Mouse (Mus musculus) stomach, embryonic 14.5 days (tissue): ENCODE results near the gene E2f2. TPM values are rescaled to one million over a fixed set of nuclear protein-coding genes. Genes with fewer than 3 reads are reported as not detected.
A peak's percentile ranks its signal among the peaks of the same experiment; 100 is the strongest.

Experiments used
- ATAC-seq: fragments of 200-750 bp; cut with Nextera tagmentation; 2 replicates; pipeline ENCODE4 v1.8.0; 2017; ENCODE audit warnings: low read depth, moderate TSS enrichment; ENCODE audit not compliant: insufficient number of reproducible peaks, insufficient read depth, low FRiP score
- H3K27ac ChIP-seq: fragments of 300-500 bp; sonication (generic); 2 replicates; pipeline ENCODE4 v1.5.1; 2014; ENCODE audit warnings: mild to moderate bottlenecking, low read length, moderate library complexity, mixed read lengths
- H3K27me3 ChIP-seq: fragments of 300-500 bp; sonication (generic); 2 replicates; pipeline ENCODE4 v1.6.1; 2014; ENCODE audit warnings: low read length, control low read depth, mixed read lengths; ENCODE audit not compliant: control insufficient read depth, insufficient read depth
- H3K36me3 ChIP-seq: fragments of 300-500 bp; sonication (generic); 2 replicates; pipeline ENCODE4 v1.6.1; 2014; ENCODE audit warnings: mild to moderate bottlenecking, control low read depth, low read length, moderate library complexity, mixed read lengths; ENCODE audit not compliant: control insufficient read depth, insufficient read depth
- H3K4me1 ChIP-seq: fragments of 300-500 bp; sonication (generic); 2 replicates; pipeline ENCODE4 v1.6.1; 2014; ENCODE audit warnings: low read length, control low read depth, mixed read lengths; ENCODE audit not compliant: control insufficient read depth, insufficient read depth
- H3K4me2 ChIP-seq: fragments of 300-500 bp; sonication (generic); replicated peaks from 2 replicates; pipeline ENCODE4 v1.6.1; 2014; ENCODE audit warnings: low read depth, low read length, control low read depth
- H3K4me3 ChIP-seq: fragments of 300-500 bp; sonication (generic); 2 replicates; pipeline ENCODE4 v1.5.1; 2014; ENCODE audit warnings: low read depth, low read length, control low read depth
- H3K9ac ChIP-seq: fragments of 300-500 bp; sonication (generic); replicated peaks from 2 replicates; pipeline ENCODE4 v1.6.1; 2014; ENCODE audit warnings: low read depth, mild to moderate bottlenecking, control low read depth, low read length, moderate library complexity, mixed read lengths
- H3K9me3 ChIP-seq: fragments of 300-500 bp; sonication (generic); 2 replicates; pipeline ENCODE4 v1.6.1; 2016; ENCODE audit warnings: low read depth, low read length, control low read depth; ENCODE audit not compliant: control insufficient read depth
- WGBS: fragments of 180-500 bp; shearing (Covaris S2); extraction: QIAGEN DNeasy Blood & Tissue Kit; methylation state at CpG from one replicate; pipeline ENCODE4 v1.1.7; 2014; 5-methylcytosine and 5-hydroxymethylcytosine counted together
- polyA plus RNA-seq: library from polyadenylated mRNA; unstranded; fragments of >200 nt; fragmentation: Nextera tagmentation; extraction: Ambion mirVana; gene quantifications from 2 replicates; pipeline ENCODE4 v1.2.1, GENCODE M21; 2014

The E2f2 gene
- polyA plus RNA-seq, 1 experiment from 2014 or later: 3.5 TPM

GRCm38 (mm10) chr4:136174216-136175193 is 2.3 kb downstream of the E2f2 start:
- peak; percentile 56; the same call in 1 of the 2 replicates for ATAC-seq
- no peak overlapping the region for H3K27ac ChIP-seq
- H3K9ac ChIP-seq: no peak overlapping the region; the same call in 1 of the 2 replicates
- 70% methylated on average over 13 of the region's 13 CpGs for WGBS
- H3K27me3 ChIP-seq: no peaks in the 10 kb centered on the region
- H3K4me1 ChIP-seq: peaks cover 37% of the 10 kb centered on the region
- H3K4me2 ChIP-seq: peak overlapping the region; percentile 97; the same call in 1 of the 2 replicates
- H3K36me3 ChIP-seq: no peaks in the 10 kb centered on the region
- no peak overlapping the region for H3K4me3 ChIP-seq
- H3K9me3 ChIP-seq: no peaks in the 10 kb centered on the region

- H3K36me3 ChIP-seq: no peaks in the 10 kb centered on the region
- no peaks in the 10 kb centered on the region for H3K27me3 ChIP-seq
- no peaks in the 10 kb centered on the region for H3K9me3 ChIP-seq
- H3K9ac ChIP-seq: no peak overlapping the region
- H3K27ac ChIP-seq: no peak overlapping the region
- 75% methylated on average over 10 of the region's 10 CpGs for WGBS
- H3K4me2 ChIP-seq: no peak overlapping the region
- H3K4me1 ChIP-seq: peaks cover 41% of the 10 kb centered on the region
- no peak for ATAC-seq
- H3K4me3 ChIP-seq: no peak overlapping the region
Measured at GRCm38 (mm10) chr4:136176022-136176552, 3.9 kb downstream of the E2f2 start.

- Histone ChIP-seq H3K4me1 (peaks cover 46% of the 10 kb centered on the region), H3K4me3 (no peak overlapping the region), H3K9me3 (no peaks in the 10 kb centered on the region), H3K36me3 (no peaks in the 10 kb centered on the region), H3K9ac (no peak overlapping the region), H3K4me2 (0 out of 2 replicates have a peak overlapping the region, but pooled peaks have one; percentile 7), H3K27me3 (no peaks in the 10 kb centered on the region), H3K27ac (peak overlapping the region; percentile 55; the same call in 1 of the 2 replicates)
- 35% methylated on average over 8 of the region's 8 CpGs for WGBS
- ATAC-seq: no peak
Measured at GRCm38 (mm10) chr4:136177244-136177611, 5.0 kb downstream of the E2f2 start.

- H3K9me3 ChIP-seq: no peaks in the 10 kb centered on the region
- 53% methylated on average over 11 of the region's 11 CpGs for WGBS
- no peaks in the 10 kb centered on the region for H3K27me3 ChIP-seq
- peaks cover 45% of the 10 kb centered on the region for H3K4me1 ChIP-seq
- peak overlapping the region; percentile 55; the same call in 1 of the 2 replicates for H3K27ac ChIP-seq
- H3K4me2 ChIP-seq: 0 out of 2 replicates have a peak overlapping the region, but pooled peaks have one; percentile 7
- ATAC-seq: peak; percentile 73
- no peaks in the 10 kb centered on the region for H3K36me3 ChIP-seq
- no peak overlapping the region for H3K9ac ChIP-seq
- H3K4me3 ChIP-seq: no peak overlapping the region
Measured at GRCm38 (mm10) chr4:136177612-136178474, 5.6 kb downstream of the E2f2 start.

GRCm38 (mm10) chr4:136178475-136178921 is 6.3 kb downstream of the E2f2 start:
- Histone ChIP-seq H3K27me3 (no peaks in the 10 kb centered on the region), H3K9ac (no peak overlapping the region), H3K4me2 (no peak overlapping the region), H3K27ac (peak overlapping the region; percentile 55; the same call in 1 of the 2 replicates), H3K4me3 (no peak overlapping the region), H3K4me1 (peaks cover 39% of the 10 kb centered on the region), H3K36me3 (no peaks in the 10 kb centered on the region), H3K9me3 (no peaks in the 10 kb centered on the region)
- 78% methylated on average over 12 of the region's 12 CpGs for WGBS
- ATAC-seq: no peak

GRCm38 (mm10) chr4:136179456-136179855 is 7.3 kb downstream of the E2f2 start:
- 86% methylated on average over 7 of the region's 7 CpGs for WGBS
- H3K9ac ChIP-seq: no peak overlapping the region
- H3K4me2 ChIP-seq: no peak overlapping the region; the same call in 1 of the 2 replicates
- no peak for ATAC-seq
- H3K4me1 ChIP-seq: peaks cover 34% of the 10 kb centered on the region
- no peaks in the 10 kb centered on the region for H3K9me3 ChIP-seq
- no peak overlapping the region for H3K4me3 ChIP-seq
- H3K36me3 ChIP-seq: no peaks in the 10 kb centered on the region
- no peaks in the 10 kb centered on the region for H3K27me3 ChIP-seq
- H3K27ac ChIP-seq: no peak overlapping the region

GRCm38 (mm10) chr4:136179998-136180397 is 7.8 kb downstream of the E2f2 start:
- Histone ChIP-seq H3K36me3 (no peaks in the 10 kb centered on the region), H3K27ac (peak overlapping the region; percentile 15; the same call in 1 of the 2 replicates), H3K9me3 (no peaks in the 10 kb centered on the region), H3K9ac (0 out of 2 replicates have a peak overlapping the region, but pooled peaks have one; percentile 6), H3K4me3 (no peak overlapping the region; the same call in 1 of the 2 replicates), H3K27me3 (no peaks in the 10 kb centered on the region), H3K4me2 (peak overlapping the region; percentile 25), H3K4me1 (peaks cover 31% of the 10 kb centered on the region)
- WGBS: 10% methylated on average over 15 of the region's 15 CpGs
- ATAC-seq: no peak
